Mouse (Mus musculus): Measurements from ENCODE around the gene Dysf.

Dysf gene

GRCm38 (mm10) chr6:84124609-84125008, 116.2 kb downstream of the Dysf start:
- no peak for DNase-seq

DNA sequence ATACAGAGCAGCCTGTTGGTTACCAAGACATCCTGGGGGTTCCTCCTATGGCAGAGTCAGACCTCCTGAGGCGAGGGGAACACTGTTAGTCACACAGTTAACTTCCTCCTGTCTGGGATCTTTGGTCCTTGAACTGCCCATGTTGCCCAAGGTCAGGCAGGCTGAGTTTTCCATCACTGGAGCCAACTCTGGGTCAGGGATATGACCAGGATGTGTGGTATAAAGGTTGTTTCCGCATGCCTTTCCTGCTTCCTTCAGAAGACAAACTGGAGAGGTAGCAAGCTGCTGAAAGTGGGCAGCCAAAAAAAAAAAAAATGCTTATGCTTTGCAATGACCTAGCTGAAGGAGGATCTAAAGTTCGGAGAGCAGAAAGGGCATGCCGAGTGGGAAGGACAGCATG, 116.7 kb downstream of the Dysf start:
- peak; percentile 16 to 20 for DNase-seq

GRCm38 (mm10) chr6:84128229-84128628, 119.8 kb downstream of the Dysf start:
- DNase-seq, result no peak

DNA sequence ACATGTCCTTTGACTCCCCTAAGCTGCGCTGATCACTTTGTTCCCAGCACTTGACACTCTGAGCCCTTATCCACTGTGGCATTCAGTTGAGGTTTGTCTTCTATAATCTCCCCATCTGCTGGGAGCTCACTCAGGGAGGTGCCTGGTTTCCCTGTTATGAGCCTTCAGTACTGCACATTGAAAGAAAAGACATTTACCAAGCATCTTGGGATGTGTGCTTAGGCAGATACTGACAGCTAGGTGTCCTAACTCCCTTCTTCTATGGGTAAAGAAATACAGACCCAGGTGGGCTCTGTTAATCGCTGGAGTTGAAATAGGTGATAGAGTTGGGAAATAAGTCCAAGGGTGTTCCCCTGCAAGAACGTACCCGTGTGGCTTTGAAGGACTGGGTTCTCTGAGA, 122.5 kb downstream of the Dysf start:
- no peak for DNase-seq

DNA sequence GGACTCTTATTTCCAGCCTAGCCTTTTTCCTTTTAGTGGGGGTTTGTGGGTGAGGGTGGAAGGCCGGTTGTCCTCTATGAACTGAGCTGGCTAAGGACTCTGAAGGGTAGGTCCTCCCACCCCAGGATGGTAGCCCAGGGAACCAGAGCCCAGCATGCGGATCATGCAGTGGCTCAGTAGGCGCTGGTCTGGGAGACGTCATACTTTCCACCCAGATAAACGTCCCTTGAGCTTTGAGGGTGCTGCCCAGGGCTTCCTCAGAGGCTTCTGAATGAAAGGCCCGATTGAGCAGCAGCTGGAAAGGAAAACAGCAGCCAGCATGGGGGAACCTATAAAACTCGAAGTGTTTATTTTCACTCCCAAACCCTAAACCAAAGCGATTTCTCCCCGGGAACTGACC, 123.1 kb downstream of the Dysf start:
- no peak for DNase-seq

- DNase-seq, result no peak
Measured at GRCm38 (mm10) chr6:84133053-84133452, 124.7 kb downstream of the Dysf start.

- no peak for DNase-seq
Measured at GRCm38 (mm10) chr6:84133996-84134721, 125.8 kb downstream of the Dysf start.

- no peak for DNase-seq
Measured at GRCm38 (mm10) chr6:84134722-84135394, 126.5 kb downstream of the Dysf start.

- peak; percentile 20 to 25 for DNase-seq
Measured at GRCm38 (mm10) chr6:84135709-84136108, 127.3 kb downstream of the Dysf start.

DNA sequence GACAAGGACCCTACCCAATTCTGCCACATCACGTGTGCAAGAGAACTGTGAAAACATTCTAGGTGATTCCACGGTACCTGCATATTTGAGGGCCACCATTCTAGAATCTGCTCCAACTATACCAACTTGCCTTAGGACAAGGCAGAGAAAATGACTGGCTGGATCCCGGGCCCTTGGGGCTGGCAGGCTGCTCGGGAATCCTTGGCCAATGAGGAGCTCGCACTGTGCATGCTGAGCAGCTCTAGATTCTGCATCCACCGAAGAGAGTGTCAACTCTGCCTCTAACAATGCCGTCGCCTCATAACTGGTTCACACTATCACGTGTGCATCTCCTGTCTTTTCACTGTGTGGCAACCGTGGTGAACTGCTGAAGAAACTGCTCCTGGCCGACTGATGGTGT, 128.0 kb downstream of the Dysf start:
- DNase-seq, result no peak

DNA sequence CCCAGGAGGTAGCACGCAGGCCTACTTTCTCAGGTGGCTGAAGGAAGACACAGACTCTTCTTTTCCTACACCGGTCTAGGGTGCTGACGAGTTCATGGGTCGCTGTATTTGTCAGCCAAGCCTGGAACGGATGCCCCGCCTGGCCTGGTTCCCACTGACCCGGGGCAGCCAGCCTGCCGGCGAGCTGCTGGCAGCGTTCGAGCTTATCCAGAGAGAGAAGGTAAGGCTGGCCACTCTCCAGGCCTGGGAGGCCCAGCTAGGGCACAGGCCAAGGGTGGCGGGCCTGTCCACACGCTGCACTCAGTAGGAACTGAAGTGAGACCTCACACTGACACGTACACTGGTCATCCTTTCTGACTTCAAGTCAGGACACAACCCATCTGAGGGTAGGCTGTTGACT, 131.5 kb downstream of the Dysf start:
- peak; percentile 94 for DNase-seq

- peak; percentile 13 to 23 for DNase-seq
Measured at GRCm38 (mm10) chr6:84142481-84142880, 134.1 kb downstream of the Dysf start.

GRCm38 (mm10) chr6:84143328-84143727, 134.9 kb downstream of the Dysf start:
- no peak for DNase-seq

DNA sequence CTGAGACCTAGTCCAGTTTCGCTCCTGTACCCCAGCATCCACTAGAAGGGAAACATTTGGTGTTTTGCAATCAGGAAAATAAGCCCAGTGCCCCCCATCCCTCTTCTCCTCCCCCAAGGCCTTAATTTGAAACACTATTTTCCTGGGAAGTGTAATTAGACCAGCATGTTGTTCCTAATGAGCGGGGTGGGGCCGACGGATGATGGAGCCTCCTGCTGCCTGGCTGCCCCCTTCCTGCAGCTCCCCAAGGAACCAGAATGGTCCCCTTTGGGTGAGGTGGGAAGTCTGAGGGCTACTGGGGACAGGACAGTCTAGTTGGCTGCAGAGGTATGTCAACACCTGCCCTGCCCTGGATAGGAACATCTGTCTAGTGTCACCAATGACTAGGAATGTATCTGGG, 136.0 kb downstream of the Dysf start:
- no peak for DNase-seq

DNA sequence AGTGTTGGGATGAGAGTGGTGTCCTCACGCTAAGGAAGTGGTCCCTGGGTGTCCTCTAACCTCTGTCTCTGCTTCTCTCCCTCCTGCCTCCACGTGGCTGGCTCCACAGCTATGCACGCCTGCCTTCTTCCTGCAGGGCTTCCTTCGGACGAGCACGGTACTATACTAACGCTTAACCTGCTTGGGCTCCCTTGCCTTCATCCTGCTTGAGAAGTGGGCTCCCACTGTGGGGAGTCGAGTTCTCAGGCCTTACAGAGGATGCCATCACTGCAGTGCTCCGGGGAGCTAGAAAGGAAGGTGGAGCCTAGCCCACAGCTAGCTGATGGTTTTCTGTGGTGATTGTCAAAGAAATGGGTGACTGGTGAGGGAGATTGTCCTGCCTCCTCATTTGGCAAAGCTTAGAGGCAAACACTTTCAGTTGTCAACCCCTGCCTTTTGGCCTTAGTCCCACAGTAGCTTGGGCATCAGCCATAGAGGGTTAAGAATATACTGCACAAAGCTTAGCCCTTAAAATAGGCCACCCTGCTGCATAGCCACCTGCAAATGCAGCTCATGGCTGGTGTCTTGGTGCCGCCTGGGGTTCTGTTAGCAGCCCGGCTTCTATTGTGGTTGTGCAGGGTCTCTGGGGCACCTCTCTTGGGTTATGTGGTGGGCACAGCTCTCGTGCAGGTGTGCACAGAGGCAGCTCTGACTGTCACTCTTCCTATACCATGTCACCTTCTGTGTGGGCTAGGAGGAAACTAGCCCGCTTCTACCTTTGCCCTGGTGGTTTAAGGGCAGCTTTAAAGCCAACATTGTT, 139.0 kb downstream of the Dysf start:
- no peak for DNase-seq

DNA sequence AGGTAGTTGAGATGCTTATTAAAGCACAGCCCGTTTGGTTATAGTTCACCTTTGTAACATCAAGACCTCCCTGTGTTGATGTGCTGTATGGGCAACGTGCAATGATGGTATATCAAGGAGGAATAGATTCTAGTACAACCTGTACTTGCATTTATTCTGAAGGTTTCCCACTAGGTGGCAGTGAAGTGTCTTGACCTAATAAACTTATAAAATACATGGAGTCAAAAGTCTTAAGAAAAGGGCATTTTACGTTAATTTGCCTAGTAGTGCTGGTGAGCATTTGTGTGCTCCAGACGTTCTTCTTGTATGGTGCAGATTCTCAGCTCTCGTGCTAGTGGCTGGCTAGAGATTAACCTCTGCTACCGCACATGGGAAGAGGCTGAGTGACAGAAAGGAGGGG, 140.1 kb downstream of the Dysf start:
- DNase-seq, result no peak

- no peak for DNase-seq
Measured at GRCm38 (mm10) chr6:84154508-84154907, 146.1 kb downstream of the Dysf start.

DNA sequence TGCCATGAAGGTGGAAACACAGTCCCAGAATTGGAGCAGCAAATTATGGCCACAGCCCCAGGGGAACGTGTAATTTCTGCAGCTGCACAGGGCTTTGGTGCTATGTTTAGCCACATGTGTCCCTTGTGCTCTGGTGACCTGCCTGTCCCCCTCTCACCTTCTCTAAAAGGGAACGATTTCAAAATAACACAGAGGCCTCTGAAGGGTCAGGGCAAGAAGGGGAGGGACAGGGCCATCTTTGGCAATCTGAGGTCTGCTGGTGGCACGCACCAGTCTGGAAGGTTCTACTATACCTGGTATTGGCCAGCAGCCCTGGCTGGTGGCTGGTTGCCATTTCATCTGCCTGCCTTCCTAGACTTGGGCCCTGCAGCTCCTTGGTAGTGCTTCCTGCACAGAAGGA, 147.4 kb downstream of the Dysf start:
- DNase-seq, result no peak

- no peak for DNase-seq
Measured at GRCm38 (mm10) chr6:84156481-84157025, 148.2 kb downstream of the Dysf start.

- no peak for DNase-seq
Measured at GRCm38 (mm10) chr6:84159046-84159445, 150.7 kb downstream of the Dysf start.

DNA sequence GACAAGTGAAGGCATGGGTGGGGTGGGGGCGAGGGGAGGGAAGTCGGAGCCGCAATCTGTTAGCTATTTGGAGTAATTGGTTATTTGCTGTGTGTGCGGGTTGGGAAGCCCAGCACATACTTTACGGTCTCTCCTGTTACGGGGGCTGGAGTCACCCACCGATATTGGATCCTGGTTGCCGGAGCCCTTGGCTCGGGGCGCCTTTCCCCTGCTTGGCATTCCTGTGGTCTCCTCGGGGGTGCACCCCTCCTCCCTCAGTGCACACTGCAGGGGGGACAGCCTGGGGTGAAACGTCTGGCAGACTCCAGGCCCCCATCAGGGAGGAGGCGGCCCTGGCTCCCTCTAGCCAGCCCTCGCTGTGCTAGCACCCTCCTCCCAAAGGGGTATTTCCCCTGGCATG, 159.2 kb downstream of the Dysf start:
- DNase-seq, result no peak

GRCm38 (mm10) chr6:84168571-84168970, 160.2 kb downstream of the Dysf start:
- DNase-seq, result no peak

DNA sequence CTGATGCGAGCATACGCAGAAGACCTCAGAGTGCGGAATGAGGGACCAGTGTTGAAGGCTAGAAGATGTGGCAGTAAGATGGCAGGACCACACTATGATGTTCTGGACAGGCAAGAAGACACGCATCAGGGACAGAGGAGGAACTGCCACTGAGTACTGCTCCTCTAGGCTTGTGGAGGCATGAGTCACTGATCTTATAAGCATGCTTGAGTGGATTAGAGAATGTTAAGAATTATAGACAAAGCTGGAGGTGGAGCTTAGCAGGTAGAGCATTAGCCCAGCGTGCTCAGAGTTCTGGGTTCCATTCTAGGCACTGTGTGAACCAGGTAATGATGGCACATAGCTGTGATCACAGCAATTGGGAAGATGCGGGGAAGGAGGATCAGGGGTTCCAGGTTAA, 165.2 kb downstream of the Dysf start:
- no peak for DNase-seq

All from kidney, adult 8-10 months (tissue).